ENCODE assay signal across 14 mouse cellular contexts in genomic region chr13:101957782-101958181, GRCm38 (mm10).
A peak's percentile ranks its signal among the peaks of the same experiment; 100 is the strongest.
DNase-seq lines count a peak whose midpoint lies in the region; ATAC-seq lines count a peak whose summit lies in the region.
"Had no signal": no experiment of that assay in that cellular context is flagged by ENCODE, and none has a peak within 500 bp of the region (broad histone marks: within the 10 kb centered on the region; RNA-seq: fewer than 3 reads in every experiment).

No protein-coding gene starts in this region.

- no peak overlapping the region for H3K4me3 ChIP-seq in heart, embryonic 12.5 days
- H3K4me3 ChIP-seq: left cerebral cortex, adult 2 months; midbrain, embryonic 10.5 days had no signal

- no peak for ATAC-seq in heart, embryonic 12.5 days (ENCODE audit: insufficient number of reproducible peaks, low FRiP score)
- ATAC-seq: activated CD4-positive, CD25-positive, alpha-beta regulatory T cell, adult 4 months; intestine, postnatal 0 days had no signal

- no peaks in the 10 kb centered on the region for H3K4me1 ChIP-seq in heart, embryonic 12.5 days (replicated peaks)

- H3K27ac ChIP-seq in heart, embryonic 12.5 days (ENCODE audit: poor library complexity, severe bottlenecking) = no peak overlapping the region
- H3K27ac ChIP-seq: left cerebral cortex, adult 2 months; midbrain, embryonic 10.5 days had no signal

- no peak overlapping the region for H3K9ac ChIP-seq in heart, embryonic 12.5 days

- no peaks in the 10 kb centered on the region for H3K36me3 ChIP-seq in heart, embryonic 12.5 days
- H3K36me3 ChIP-seq: midbrain, embryonic 10.5 days had no signal

- no peaks in the 10 kb centered on the region for H3K9me3 ChIP-seq in heart, embryonic 12.5 days (replicated peaks)
- H3K9me3 ChIP-seq: midbrain, embryonic 10.5 days had no signal

- no peaks in the 10 kb centered on the region for H3K27me3 ChIP-seq in heart, embryonic 12.5 days (replicated peaks)

- DNase-seq in heart, adult 11 months = peak; percentile 94
- peak; percentile 10 for DNase-seq in ovary, postnatal 36 days (ENCODE audit: low spot score)
- DNase-seq in ovary, adult 18-20 months (ENCODE audit: low spot score) = no peak
- DNase-seq in kidney, postnatal 25 days = peak; percentile 66 to 70
- no peak for DNase-seq in thymus, postnatal 0 days (ENCODE audit: low spot score)
- no peak for DNase-seq in B cell, adult 2 months
- DNase-seq in urinary bladder, postnatal 36 days (ENCODE audit: low spot score in 2 of 2) = no peak
- DNase-seq: thymus, adult 2 months had no signal

- 60% methylated on average over 4 of the region's 4 CpGs for WGBS in heart, embryonic 12.5 days

- H3K4me2 ChIP-seq in heart, embryonic 12.5 days = no peak overlapping the region
- H3K4me2 ChIP-seq: liver, embryonic 11.5 days had no signal

Comparison
In these comparisons a context has a peak if more than half of its experiments do, and no peak if none do; other contexts are left out.
1. DNase-seq: peak in heart, adult 11 months (single experiment), ovary, postnatal 36 days (single experiment) and kidney, postnatal 25 days (2 of 2); none in ovary, adult 18-20 months (single experiment), thymus, postnatal 0 days (single experiment), B cell, adult 2 months (0 of 2) and urinary bladder, postnatal 36 days (0 of 2).